Mouse (Mus musculus): ENCODE data around the gene Cby3. TPM values are rescaled to one million over a fixed set of nuclear protein-coding genes. Genes with fewer than 3 reads are reported as not detected.
"Not testable (repeated sequence)": the region's sequence is repeated elsewhere in the genome, so short reads cannot be mapped to it uniquely, and the experiment has no call there.

Gene Cby3
- polyA plus RNA-seq, 1 experiment from 2014 or later, result 0.45 TPM

- Histone ChIP-seq H3K4me1 (replicated peaks; ENCODE audit: control insufficient read depth, insufficient read depth, low read length) (no peaks in the 10 kb centered on the region; the same call in 1 of the 2 replicates), H3K4me2 (ENCODE audit: low read depth, low read length) (no peak overlapping the region), H3K27me3 (ENCODE audit: control insufficient read depth, insufficient read depth, low read depth, low read length) (no peaks in the 10 kb centered on the region), H3K9ac (ENCODE audit: low read length) (no peak overlapping the region), H3K9me3 (ENCODE audit: control insufficient read depth, low read length) (no peaks in the 10 kb centered on the region), H3K4me3 (ENCODE audit: low read length) (no peak overlapping the region), H3K27ac (ENCODE audit: low read length) (no peak overlapping the region), H3K36me3 (ENCODE audit: control insufficient read depth, insufficient read depth, low read length) (no peaks in the 10 kb centered on the region)
- 42% methylated on average over 1 of the region's 1 CpGs for WGBS
- no peak for ATAC-seq (ENCODE audit: low read depth)
Observed at GRCm38 (mm10) chr11:50355395-50355794, 1.1 kb downstream of the Cby3 start.

GRCm38 (mm10) chr11:50358950-50359861 lies 4.9 kb downstream of the Cby3 start:
- Histone ChIP-seq H3K4me3 (ENCODE audit: low read length) (peak overlapping the region; percentile 64), H3K27me3 (ENCODE audit: control insufficient read depth, insufficient read depth, low read depth, low read length) (no peaks in the 10 kb centered on the region), H3K27ac (ENCODE audit: low read length) (peak overlapping the region; percentile 45), H3K4me1 (replicated peaks; ENCODE audit: control insufficient read depth, insufficient read depth, low read length) (no peaks in the 10 kb centered on the region; the same call in 1 of the 2 replicates), H3K9me3 (ENCODE audit: control insufficient read depth, low read length) (no peaks in the 10 kb centered on the region), H3K36me3 (ENCODE audit: control insufficient read depth, insufficient read depth, low read length) (no peaks in the 10 kb centered on the region), H3K4me2 (ENCODE audit: low read depth, low read length) (peak overlapping the region; percentile 92), H3K9ac (ENCODE audit: low read length) (peak overlapping the region; percentile 58)
- WGBS, result 1% methylated on average over 74 of the region's 74 CpGs
- peak; percentile 75 for ATAC-seq (ENCODE audit: low read depth)

- H3K27me3 ChIP-seq (ENCODE audit: control insufficient read depth, insufficient read depth, low read depth, low read length); H3K9me3 ChIP-seq (ENCODE audit: control insufficient read depth, low read length); H3K4me2 ChIP-seq (ENCODE audit: low read depth, low read length); H3K27ac ChIP-seq (ENCODE audit: low read length); H3K4me3 ChIP-seq (ENCODE audit: low read length); ATAC-seq (ENCODE audit: low read depth); H3K36me3 ChIP-seq (ENCODE audit: control insufficient read depth, insufficient read depth, low read length); H3K9ac ChIP-seq (ENCODE audit: low read length); H3K4me1 ChIP-seq (replicated peaks; ENCODE audit: control insufficient read depth, insufficient read depth, low read length): not testable (repeated sequence)
- WGBS, result 70% methylated on average over 1 of the region's 1 CpGs
Observed at GRCm38 (mm10) chr11:50361282-50361681, 7.0 kb downstream of the Cby3 start.

GRCm38 (mm10) chr11:50364548-50364947 lies 10.3 kb downstream of the Cby3 start:
- no peak for ATAC-seq (ENCODE audit: low read depth)
- Histone ChIP-seq H3K4me2 (ENCODE audit: low read depth, low read length) (no peak overlapping the region), H3K4me3 (ENCODE audit: low read length) (no peak overlapping the region), H3K36me3 (ENCODE audit: control insufficient read depth, insufficient read depth, low read length) (no peaks in the 10 kb centered on the region), H3K27me3 (ENCODE audit: control insufficient read depth, insufficient read depth, low read depth, low read length) (no peaks in the 10 kb centered on the region), H3K27ac (ENCODE audit: low read length) (no peak overlapping the region), H3K9me3 (ENCODE audit: control insufficient read depth, low read length) (no peaks in the 10 kb centered on the region), H3K9ac (ENCODE audit: low read length) (no peak overlapping the region), H3K4me1 (replicated peaks; ENCODE audit: control insufficient read depth, insufficient read depth, low read length) (no peaks in the 10 kb centered on the region)
- 4% methylated on average over 4 of the region's 4 CpGs for WGBS

GRCm38 (mm10) chr11:50365322-50365721 lies 11.1 kb downstream of the Cby3 start:
- Histone ChIP-seq H3K4me3 (ENCODE audit: low read length) (no peak overlapping the region), H3K9me3 (ENCODE audit: control insufficient read depth, low read length) (no peaks in the 10 kb centered on the region), H3K27me3 (ENCODE audit: control insufficient read depth, insufficient read depth, low read depth, low read length) (no peaks in the 10 kb centered on the region), H3K4me2 (ENCODE audit: low read depth, low read length) (no peak overlapping the region), H3K9ac (ENCODE audit: low read length) (no peak overlapping the region), H3K4me1 (replicated peaks; ENCODE audit: control insufficient read depth, insufficient read depth, low read length) (no peaks in the 10 kb centered on the region), H3K36me3 (ENCODE audit: control insufficient read depth, insufficient read depth, low read length) (no peaks in the 10 kb centered on the region), H3K27ac (ENCODE audit: low read length) (no peak overlapping the region)
- no peak for ATAC-seq (ENCODE audit: low read depth)

DNA sequence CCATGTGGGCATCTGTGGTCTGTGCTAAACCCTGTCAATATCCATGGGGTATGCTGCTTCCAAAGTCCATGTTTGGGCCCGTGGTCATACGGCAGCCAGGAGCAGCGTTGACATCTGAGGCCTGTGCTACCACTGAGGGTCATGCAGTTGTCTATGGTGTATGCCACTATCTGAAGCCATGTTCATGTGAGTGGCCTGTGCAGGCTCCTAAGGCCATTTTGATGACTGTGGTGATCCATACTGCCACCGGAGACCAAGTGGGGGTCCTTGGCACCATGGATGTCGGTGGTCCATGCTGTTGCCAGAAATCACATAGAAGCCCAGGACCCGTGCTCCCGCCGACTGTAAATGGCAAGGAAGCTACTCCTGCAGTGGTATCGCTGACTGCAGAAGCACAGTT lies 13.3 kb downstream of the Cby3 start:
- H3K9me3 ChIP-seq (ENCODE audit: control insufficient read depth, low read length), result no peaks in the 10 kb centered on the region
- ATAC-seq (ENCODE audit: low read depth), result no peak
- no peaks in the 10 kb centered on the region for H3K36me3 ChIP-seq (ENCODE audit: control insufficient read depth, insufficient read depth, low read length)
- H3K9ac ChIP-seq (ENCODE audit: low read length), result no peak overlapping the region
- 87% methylated on average over 9 of the region's 9 CpGs for WGBS
- H3K4me3 ChIP-seq (ENCODE audit: low read length), result no peak overlapping the region
- no peak overlapping the region for H3K4me2 ChIP-seq (ENCODE audit: low read depth, low read length)
- H3K27ac ChIP-seq (ENCODE audit: low read length), result no peak overlapping the region
- peaks cover 3% of the 10 kb centered on the region; the same call in 1 of the 2 replicates for H3K4me1 ChIP-seq (replicated peaks; ENCODE audit: control insufficient read depth, insufficient read depth, low read length)
- H3K27me3 ChIP-seq (ENCODE audit: control insufficient read depth, insufficient read depth, low read depth, low read length), result no peaks in the 10 kb centered on the region

DNA sequence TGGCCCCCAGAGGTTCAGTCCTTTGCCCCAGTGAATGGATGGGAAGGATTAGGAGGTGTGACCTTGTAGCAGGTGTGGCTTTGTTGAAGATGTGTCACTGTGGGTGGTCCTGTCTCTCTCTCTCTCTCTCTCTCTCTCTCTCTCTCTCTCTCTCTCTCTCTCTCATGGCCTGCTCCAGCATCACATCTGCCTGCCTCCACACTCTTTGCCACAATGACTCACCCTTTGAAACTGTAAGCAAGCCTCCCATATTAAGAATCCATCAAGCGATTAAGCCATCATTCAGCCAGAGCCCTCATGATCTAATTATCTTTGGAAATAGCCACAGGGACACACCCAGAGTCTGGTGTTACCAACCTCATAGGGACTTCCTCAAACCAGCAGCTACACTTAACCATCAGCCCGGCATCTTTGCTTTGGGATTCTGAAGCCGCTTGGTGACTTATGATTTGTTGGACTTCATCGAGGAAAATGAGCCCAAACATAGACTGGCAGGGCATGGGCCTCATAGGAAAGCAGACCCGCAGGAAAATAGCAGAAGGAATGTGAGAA lies 15.2 kb downstream of the Cby3 start:
- no peaks in the 10 kb centered on the region for H3K36me3 ChIP-seq (ENCODE audit: control insufficient read depth, insufficient read depth, low read length)
- H3K9ac ChIP-seq (ENCODE audit: low read length), result no peak overlapping the region
- no peaks in the 10 kb centered on the region for H3K9me3 ChIP-seq (ENCODE audit: control insufficient read depth, low read length)
- no peak for ATAC-seq (ENCODE audit: low read depth)
- H3K4me1 ChIP-seq (replicated peaks; ENCODE audit: control insufficient read depth, insufficient read depth, low read length), result peaks cover 3% of the 10 kb centered on the region; the same call in 1 of the 2 replicates
- H3K27ac ChIP-seq (ENCODE audit: low read length), result no peak overlapping the region
- WGBS, result 77% methylated on average over 5 of the region's 5 CpGs
- H3K4me3 ChIP-seq (ENCODE audit: low read length), result no peak overlapping the region
- no peaks in the 10 kb centered on the region for H3K27me3 ChIP-seq (ENCODE audit: control insufficient read depth, insufficient read depth, low read depth, low read length)
- H3K4me2 ChIP-seq (ENCODE audit: low read depth, low read length), result no peak overlapping the region

GRCm38 (mm10) chr11:50370969-50371368 lies 16.7 kb downstream of the Cby3 start:
- Histone ChIP-seq H3K4me2 (ENCODE audit: low read depth, low read length) (peak overlapping the region; percentile 80), H3K9me3 (ENCODE audit: control insufficient read depth, low read length) (no peaks in the 10 kb centered on the region), H3K9ac (ENCODE audit: low read length) (peak overlapping the region; percentile 74), H3K4me1 (replicated peaks; ENCODE audit: control insufficient read depth, insufficient read depth, low read length) (peaks cover 3% of the 10 kb centered on the region; the same call in 1 of the 2 replicates), H3K4me3 (ENCODE audit: low read length) (peak overlapping the region; percentile 53; the same call in 1 of the 2 replicates), H3K27me3 (ENCODE audit: control insufficient read depth, insufficient read depth, low read depth, low read length) (no peaks in the 10 kb centered on the region), H3K27ac (ENCODE audit: low read length) (no peak overlapping the region), H3K36me3 (ENCODE audit: control insufficient read depth, insufficient read depth, low read length) (no peaks in the 10 kb centered on the region)
- no peak for ATAC-seq (ENCODE audit: low read depth)
- 62% methylated on average over 4 of the region's 4 CpGs for WGBS

DNA sequence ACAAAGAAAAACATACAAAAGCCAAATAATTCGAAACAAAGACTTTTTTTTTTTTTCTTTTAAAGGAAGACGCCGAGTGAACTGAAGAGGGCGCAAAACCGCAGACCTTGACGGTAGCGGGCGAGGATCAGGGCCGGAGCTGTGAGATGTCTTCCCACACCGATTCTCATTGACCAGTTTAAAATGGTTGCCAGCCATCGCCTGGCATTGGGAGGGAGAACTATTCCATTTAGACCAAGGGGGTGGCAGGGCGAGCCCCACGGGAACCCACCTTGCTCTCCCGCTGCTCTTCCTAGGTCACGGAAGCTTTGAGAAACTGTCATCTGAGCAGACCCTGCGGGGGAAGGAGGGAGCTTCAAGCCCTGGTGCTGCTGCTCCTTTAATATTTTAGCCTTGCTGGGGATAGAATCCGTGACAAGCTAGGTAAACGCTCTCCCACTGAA lies 17.2 kb downstream of the Cby3 start:
- Histone ChIP-seq H3K36me3 (ENCODE audit: control insufficient read depth, insufficient read depth, low read length) (no peaks in the 10 kb centered on the region), H3K9me3 (ENCODE audit: control insufficient read depth, low read length) (no peaks in the 10 kb centered on the region), H3K4me1 (replicated peaks; ENCODE audit: control insufficient read depth, insufficient read depth, low read length) (peaks cover 7% of the 10 kb centered on the region), H3K4me2 (ENCODE audit: low read depth, low read length) (peak overlapping the region; percentile 80), H3K4me3 (ENCODE audit: low read length) (peak overlapping the region; percentile 53), H3K9ac (ENCODE audit: low read length) (peak overlapping the region; percentile 74), H3K27me3 (ENCODE audit: control insufficient read depth, insufficient read depth, low read depth, low read length) (no peaks in the 10 kb centered on the region), H3K27ac (ENCODE audit: low read length) (no peak overlapping the region; the same call in 1 of the 2 replicates)
- WGBS, result 4% methylated on average over 18 of the region's 18 CpGs
- ATAC-seq (ENCODE audit: low read depth), result no peak

Data from lung, embryonic 16.5 days (tissue).